Mouse (Mus musculus) cerebellum, adult 18-20 months (tissue): Measurements from ENCODE around the gene Trim8.

Source experiments
- DNase-seq, 2 experiments: peaks; one replicate each; pipeline ENCODE4 v3.0.0; 2021

The Trim8 gene

GRCm38 (mm10) chr19:46524601-46525321 is 23.3 kb downstream of the Trim8 start:
- DNase-seq: no peak

GRCm38 (mm10) chr19:46525691-46526631 is 24.5 kb downstream of the Trim8 start:
- no peak for DNase-seq

GRCm38 (mm10) chr19:46527632-46528528 is 26.4 kb downstream of the Trim8 start:
- no peak for DNase-seq

- DNase-seq: peak; percentile 68 to 75
Observed at GRCm38 (mm10) chr19:46528529-46529213, 27.2 kb downstream of the Trim8 start.

- DNase-seq: no peak
Observed at GRCm38 (mm10) chr19:46529601-46530448, 28.3 kb downstream of the Trim8 start.

GRCm38 (mm10) chr19:46530449-46530990 is 29.0 kb downstream of the Trim8 start:
- no peak for DNase-seq

- peak in 1 of 2 experiments; percentile 19 for DNase-seq
Observed at GRCm38 (mm10) chr19:46531071-46532030, 29.8 kb downstream of the Trim8 start.

- DNase-seq: peak in 1 of 2 experiments; percentile 28
Observed at GRCm38 (mm10) chr19:46532031-46532688, 30.7 kb downstream of the Trim8 start.

GRCm38 (mm10) chr19:46533066-46533465 is 31.6 kb downstream of the Trim8 start:
- DNase-seq: no peak

GRCm38 (mm10) chr19:46533525-46533924 is 32.0 kb downstream of the Trim8 start:
- no peak for DNase-seq

GRCm38 (mm10) chr19:46534542-46535098 is 33.1 kb downstream of the Trim8 start:
- no peak for DNase-seq

GRCm38 (mm10) chr19:46537357-46537756 is 35.9 kb downstream of the Trim8 start:
- DNase-seq: no peak

- no peak for DNase-seq
Observed at GRCm38 (mm10) chr19:46538213-46538612, 36.7 kb downstream of the Trim8 start.

- DNase-seq: no peak
Observed at GRCm38 (mm10) chr19:46542750-46543149, 41.2 kb downstream of the Trim8 start.

- DNase-seq: no peak
Observed at GRCm38 (mm10) chr19:46547565-46547964, 46.1 kb downstream of the Trim8 start.

- DNase-seq: no peak
Observed at GRCm38 (mm10) chr19:46548110-46548509, 46.6 kb downstream of the Trim8 start.

- no peak for DNase-seq
Observed at GRCm38 (mm10) chr19:46550385-46550784, 48.9 kb downstream of the Trim8 start.

- DNase-seq: no peak
Observed at GRCm38 (mm10) chr19:46552496-46552895, 51.0 kb downstream of the Trim8 start.

GRCm38 (mm10) chr19:46553541-46553955 is 52.0 kb downstream of the Trim8 start:
- no peak for DNase-seq
